Mouse (Mus musculus): ENCODE results near the gene Cep95. TPM values are rescaled to one million over a fixed set of nuclear protein-coding genes. Genes with fewer than 3 reads are reported as not detected.

Gene Cep95
- polyA plus RNA-seq, 1 experiment from 2014 or later, result 7.8 TPM

GRCm38 (mm10) chr11:106753314-106753713, 35.7 kb upstream of the Cep95 start:
- peaks cover 11% of the 10 kb centered on the region for H3K27me3 ChIP-seq
- H3K4me1 ChIP-seq (replicated peaks), result peaks cover 16% of the 10 kb centered on the region
- ATAC-seq (ENCODE audit: insufficient read depth), result no peak
- H3K9ac ChIP-seq, result no peak overlapping the region
- H3K4me2 ChIP-seq, result no peak overlapping the region
- 54% methylated on average over 6 of the region's 6 CpGs for WGBS (ENCODE audit: insufficient replicate concordance)
- H3K4me3 ChIP-seq (replicated peaks), result no peak overlapping the region
- no peak overlapping the region for H3K27ac ChIP-seq (replicated peaks)
- no peaks in the 10 kb centered on the region for H3K9me3 ChIP-seq (replicated peaks)
- no peaks in the 10 kb centered on the region for H3K36me3 ChIP-seq (replicated peaks)

GRCm38 (mm10) chr11:106755583-106755982, 33.5 kb upstream of the Cep95 start:
- WGBS (ENCODE audit: insufficient replicate concordance), result 40% methylated on average over 5 of the region's 5 CpGs
- H3K9me3 ChIP-seq (replicated peaks), result no peaks in the 10 kb centered on the region

GRCm38 (mm10) chr11:106759028-106759427, 30.0 kb upstream of the Cep95 start:
- 53% methylated on average over 3 of the region's 3 CpGs for WGBS (ENCODE audit: insufficient replicate concordance)

More at GRCm38 (mm10) chr11:106755583-106755982, 33.5 kb upstream of the Cep95 start:
- no peak overlapping the region for H3K4me3 ChIP-seq (replicated peaks)
- no peak for ATAC-seq (ENCODE audit: insufficient read depth)
- H3K4me2 ChIP-seq, result no peak overlapping the region
- H3K9ac ChIP-seq, result no peak overlapping the region
- H3K27me3 ChIP-seq, result peaks cover 11% of the 10 kb centered on the region
- no peaks in the 10 kb centered on the region for H3K36me3 ChIP-seq (replicated peaks)
- H3K4me1 ChIP-seq (replicated peaks), result peaks cover 16% of the 10 kb centered on the region
- H3K27ac ChIP-seq (replicated peaks), result no peak overlapping the region

GRCm38 (mm10) chr11:106760511-106760910, 28.5 kb upstream of the Cep95 start:
- H3K27me3 ChIP-seq, result no peaks in the 10 kb centered on the region
- H3K9ac ChIP-seq, result no peak overlapping the region
- H3K4me3 ChIP-seq (replicated peaks), result no peak overlapping the region
- H3K27ac ChIP-seq (replicated peaks), result no peak overlapping the region
- no peaks in the 10 kb centered on the region for H3K9me3 ChIP-seq (replicated peaks)
- WGBS (ENCODE audit: insufficient replicate concordance), result 75% methylated on average over 5 of the region's 5 CpGs
- no peak for ATAC-seq (ENCODE audit: insufficient read depth)
- H3K4me2 ChIP-seq, result no peak overlapping the region
- H3K4me1 ChIP-seq (replicated peaks), result peaks cover 24% of the 10 kb centered on the region
- 0 out of 2 replicates have a peak, but pooled peaks cover 6% of the 10 kb centered on the region for H3K36me3 ChIP-seq (replicated peaks)

More at GRCm38 (mm10) chr11:106759028-106759427, 30.0 kb upstream of the Cep95 start:
- H3K4me3 ChIP-seq (replicated peaks), result no peak overlapping the region
- H3K9me3 ChIP-seq (replicated peaks), result no peaks in the 10 kb centered on the region
- no peak overlapping the region; the same call in 1 of the 2 replicates for H3K27ac ChIP-seq (replicated peaks)
- ATAC-seq (ENCODE audit: insufficient read depth), result no peak
- no peaks in the 10 kb centered on the region for H3K36me3 ChIP-seq (replicated peaks)
- peak overlapping the region; percentile 21; the same call in 1 of the 2 replicates for H3K4me2 ChIP-seq
- H3K9ac ChIP-seq, result no peak overlapping the region
- H3K4me1 ChIP-seq (replicated peaks), result peaks cover 17% of the 10 kb centered on the region
- H3K27me3 ChIP-seq, result no peaks in the 10 kb centered on the region

GRCm38 (mm10) chr11:106762139-106762799, 26.8 kb upstream of the Cep95 start:
- peaks cover 22% of the 10 kb centered on the region for H3K36me3 ChIP-seq (replicated peaks)
- peak overlapping the region; percentile 68 for H3K27ac ChIP-seq (replicated peaks)
- no peaks in the 10 kb centered on the region for H3K27me3 ChIP-seq
- no peak overlapping the region for H3K4me2 ChIP-seq
- WGBS (ENCODE audit: insufficient replicate concordance), result 12% methylated on average over 5 of the region's 5 CpGs
- peak; percentile 35; the same call in 1 of the 2 replicates for ATAC-seq (ENCODE audit: insufficient read depth)
- H3K9ac ChIP-seq, result no peak overlapping the region
- H3K4me1 ChIP-seq (replicated peaks), result peaks cover 24% of the 10 kb centered on the region
- no peaks in the 10 kb centered on the region for H3K9me3 ChIP-seq (replicated peaks)
- H3K4me3 ChIP-seq (replicated peaks), result no peak overlapping the region

- Histone ChIP-seq H3K27me3 (no peaks in the 10 kb centered on the region), H3K9me3 (replicated peaks) (no peaks in the 10 kb centered on the region), H3K4me1 (replicated peaks) (peaks cover 21% of the 10 kb centered on the region), H3K9ac (no peak overlapping the region), H3K4me3 (replicated peaks) (no peak overlapping the region), H3K4me2 (no peak overlapping the region), H3K36me3 (replicated peaks) (peaks cover 27% of the 10 kb centered on the region), H3K27ac (replicated peaks) (peak overlapping the region; percentile 68)
- ATAC-seq (ENCODE audit: insufficient read depth), result no peak
- WGBS (ENCODE audit: insufficient replicate concordance), result 45% methylated on average over 9 of the region's 9 CpGs
Measured at GRCm38 (mm10) chr11:106762800-106763185, 26.3 kb upstream of the Cep95 start.

GRCm38 (mm10) chr11:106766611-106767162, 22.4 kb upstream of the Cep95 start:
- peaks cover 20% of the 10 kb centered on the region for H3K4me1 ChIP-seq (replicated peaks)
- H3K9ac ChIP-seq, result no peak overlapping the region
- H3K27me3 ChIP-seq, result no peaks in the 10 kb centered on the region
- no peak overlapping the region for H3K4me2 ChIP-seq
- H3K9me3 ChIP-seq (replicated peaks), result no peaks in the 10 kb centered on the region
- WGBS (ENCODE audit: insufficient replicate concordance), result 77% methylated on average over 4 of the region's 4 CpGs
- no peak for ATAC-seq (ENCODE audit: insufficient read depth)
- no peak overlapping the region for H3K27ac ChIP-seq (replicated peaks)
- H3K4me3 ChIP-seq (replicated peaks), result no peak overlapping the region
- peaks cover 59% of the 10 kb centered on the region for H3K36me3 ChIP-seq (replicated peaks)

- Histone ChIP-seq H3K27me3 (no peaks in the 10 kb centered on the region), H3K27ac (replicated peaks) (no peak overlapping the region), H3K4me1 (replicated peaks) (peaks cover 15% of the 10 kb centered on the region), H3K4me2 (no peak overlapping the region), H3K9me3 (replicated peaks) (no peaks in the 10 kb centered on the region), H3K9ac (no peak overlapping the region), H3K4me3 (replicated peaks) (no peak overlapping the region), H3K36me3 (replicated peaks) (peaks cover 66% of the 10 kb centered on the region)
- ATAC-seq (ENCODE audit: insufficient read depth), result no peak
- 79% methylated on average over 4 of the region's 4 CpGs for WGBS (ENCODE audit: insufficient replicate concordance)
Measured at GRCm38 (mm10) chr11:106767516-106767915, 21.5 kb upstream of the Cep95 start.

GRCm38 (mm10) chr11:106770195-106770974, 18.7 kb upstream of the Cep95 start:
- H3K27ac ChIP-seq (replicated peaks), result no peak overlapping the region
- no peak overlapping the region for H3K4me3 ChIP-seq (replicated peaks)
- no peak overlapping the region for H3K9ac ChIP-seq
- no peaks in the 10 kb centered on the region for H3K27me3 ChIP-seq
- peaks cover 90% of the 10 kb centered on the region for H3K36me3 ChIP-seq (replicated peaks)
- 63% methylated on average over 9 of the region's 9 CpGs for WGBS (ENCODE audit: insufficient replicate concordance)
- peak; percentile 23; the same call in 1 of the 2 replicates for ATAC-seq (ENCODE audit: insufficient read depth)
- H3K4me2 ChIP-seq, result no peak overlapping the region
- H3K9me3 ChIP-seq (replicated peaks), result no peaks in the 10 kb centered on the region
- no peaks in the 10 kb centered on the region for H3K4me1 ChIP-seq (replicated peaks)

GRCm38 (mm10) chr11:106773061-106773460, 16.0 kb upstream of the Cep95 start:
- no peak for ATAC-seq (ENCODE audit: insufficient read depth)
- H3K27ac ChIP-seq (replicated peaks), result no peak overlapping the region
- no peak overlapping the region for H3K4me2 ChIP-seq
- no peak overlapping the region for H3K4me3 ChIP-seq (replicated peaks)
- peaks cover 16% of the 10 kb centered on the region for H3K4me1 ChIP-seq (replicated peaks)
- WGBS (ENCODE audit: insufficient replicate concordance), result 82% methylated on average over 9 of the region's 9 CpGs
- peaks cover 85% of the 10 kb centered on the region for H3K36me3 ChIP-seq (replicated peaks)
- no peak overlapping the region for H3K9ac ChIP-seq
- no peaks in the 10 kb centered on the region for H3K9me3 ChIP-seq (replicated peaks)
- no peaks in the 10 kb centered on the region for H3K27me3 ChIP-seq

GRCm38 (mm10) chr11:106776960-106777359, 12.1 kb upstream of the Cep95 start:
- Histone ChIP-seq H3K4me1 (replicated peaks) (peaks cover 33% of the 10 kb centered on the region), H3K9ac (no peak overlapping the region), H3K4me2 (no peak overlapping the region; the same call in 1 of the 2 replicates), H3K4me3 (replicated peaks) (no peak overlapping the region), H3K36me3 (replicated peaks) (peaks cover 72% of the 10 kb centered on the region), H3K27ac (replicated peaks) (no peak overlapping the region), H3K27me3 (no peaks in the 10 kb centered on the region), H3K9me3 (replicated peaks) (no peaks in the 10 kb centered on the region)
- no peak for ATAC-seq (ENCODE audit: insufficient read depth)
- 64% methylated on average over 4 of the region's 4 CpGs for WGBS (ENCODE audit: insufficient replicate concordance)
